Mouse (Mus musculus) urinary bladder, postnatal 10 days (tissue): ENCODE data around the gene Fam120b.

Source experiments
- DNase-seq: peaks from one replicate; pipeline ENCODE4 v3.0.0; 2022; ENCODE audit warnings: low spot score

Fam120b gene

DNA sequence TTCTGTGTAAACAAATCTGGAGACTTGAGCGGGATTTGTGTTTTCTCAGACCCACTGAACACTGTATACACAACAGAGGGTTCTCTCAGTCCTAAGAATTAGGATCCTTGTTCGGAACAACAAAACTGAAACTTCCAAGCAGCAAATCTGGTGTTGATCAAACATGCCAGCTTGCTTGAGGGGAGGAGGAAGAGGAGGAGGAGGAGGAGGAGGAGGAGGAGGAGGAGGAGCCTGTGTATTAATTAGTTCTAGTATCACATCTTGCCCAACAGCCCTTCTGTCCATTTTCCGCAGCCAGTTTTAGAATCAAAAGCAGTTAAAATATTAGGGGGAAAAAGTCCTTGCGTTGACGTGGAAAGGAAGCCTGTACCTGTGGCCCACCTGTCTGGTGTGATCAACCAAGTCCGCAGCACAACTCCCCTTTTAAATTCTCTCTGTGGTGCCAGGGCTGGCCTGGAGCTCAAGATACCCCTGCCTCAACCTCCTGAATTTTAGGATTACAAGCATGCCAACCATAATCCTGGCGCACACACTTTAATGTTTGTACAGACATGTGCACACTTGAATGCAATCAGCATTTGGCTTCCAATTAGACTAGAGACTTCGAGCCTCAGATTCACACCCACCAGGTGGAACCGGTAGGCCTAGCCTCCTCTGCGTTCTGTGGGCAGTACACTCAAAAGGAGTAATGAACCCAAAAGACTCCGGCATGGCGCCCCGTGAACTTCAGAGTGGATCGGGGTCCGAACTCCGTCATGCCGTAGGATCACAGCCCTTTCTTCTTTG, 16.1 kb upstream of the Fam120b start:
- no peak for DNase-seq

DNA sequence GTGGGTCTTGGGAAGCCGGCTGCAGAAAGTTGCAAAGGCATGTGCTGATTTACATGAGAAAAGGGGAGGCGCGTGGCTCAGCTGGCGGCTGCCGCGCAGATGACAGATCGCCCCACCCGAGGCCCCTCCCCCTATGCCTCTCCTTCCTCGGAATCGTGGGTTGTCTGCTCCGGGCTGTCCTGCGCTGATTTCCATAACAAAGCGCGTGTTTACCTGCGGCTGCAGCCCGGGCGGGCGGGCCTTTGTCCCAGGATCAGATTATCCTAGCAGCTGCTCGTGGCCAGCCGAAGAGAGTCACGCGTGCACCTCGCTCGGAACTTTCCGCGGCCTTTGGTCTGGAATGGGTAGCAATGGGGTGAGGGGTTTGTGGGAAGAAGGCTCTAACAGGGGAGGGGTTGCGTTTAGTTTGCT, 15.4 kb upstream of the Fam120b start:
- no peak for DNase-seq

DNA sequence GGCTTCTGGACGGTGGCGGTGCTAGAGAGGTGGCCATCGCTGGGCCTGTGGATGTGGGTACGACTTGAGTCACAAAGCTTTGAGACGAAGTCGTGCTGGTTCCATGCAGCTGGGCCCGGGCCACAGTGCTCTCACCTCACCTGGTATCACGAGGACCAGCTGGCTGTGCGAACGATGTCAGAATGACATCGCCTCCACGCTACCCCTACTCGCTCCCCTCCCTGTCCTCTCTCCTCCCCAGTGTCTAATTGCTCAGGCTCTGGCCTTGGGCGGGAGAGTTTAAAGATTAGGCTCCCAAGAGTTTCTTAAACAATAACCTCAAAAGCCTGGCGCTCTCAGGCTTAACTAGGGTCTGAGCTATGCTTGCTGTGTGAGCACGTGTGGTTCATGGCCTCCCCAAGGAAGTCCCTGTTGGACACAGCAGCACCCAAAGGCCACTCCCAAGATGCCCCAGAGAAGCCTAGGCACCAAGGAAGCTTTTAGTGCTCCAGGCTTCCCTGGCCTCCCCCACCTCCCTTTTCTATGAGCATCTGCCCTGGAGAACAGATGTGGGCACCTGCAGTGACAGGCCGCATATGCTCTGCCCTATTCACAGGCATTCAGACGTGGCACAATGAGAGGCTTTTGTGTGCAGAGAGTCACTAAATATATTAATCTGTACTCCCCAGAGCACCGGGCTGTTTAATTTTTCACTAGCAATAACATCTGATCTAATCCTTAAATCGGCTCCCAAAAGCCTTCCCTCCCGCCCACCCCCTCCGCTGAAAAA, 14.7 kb upstream of the Fam120b start:
- DNase-seq = no peak

DNA sequence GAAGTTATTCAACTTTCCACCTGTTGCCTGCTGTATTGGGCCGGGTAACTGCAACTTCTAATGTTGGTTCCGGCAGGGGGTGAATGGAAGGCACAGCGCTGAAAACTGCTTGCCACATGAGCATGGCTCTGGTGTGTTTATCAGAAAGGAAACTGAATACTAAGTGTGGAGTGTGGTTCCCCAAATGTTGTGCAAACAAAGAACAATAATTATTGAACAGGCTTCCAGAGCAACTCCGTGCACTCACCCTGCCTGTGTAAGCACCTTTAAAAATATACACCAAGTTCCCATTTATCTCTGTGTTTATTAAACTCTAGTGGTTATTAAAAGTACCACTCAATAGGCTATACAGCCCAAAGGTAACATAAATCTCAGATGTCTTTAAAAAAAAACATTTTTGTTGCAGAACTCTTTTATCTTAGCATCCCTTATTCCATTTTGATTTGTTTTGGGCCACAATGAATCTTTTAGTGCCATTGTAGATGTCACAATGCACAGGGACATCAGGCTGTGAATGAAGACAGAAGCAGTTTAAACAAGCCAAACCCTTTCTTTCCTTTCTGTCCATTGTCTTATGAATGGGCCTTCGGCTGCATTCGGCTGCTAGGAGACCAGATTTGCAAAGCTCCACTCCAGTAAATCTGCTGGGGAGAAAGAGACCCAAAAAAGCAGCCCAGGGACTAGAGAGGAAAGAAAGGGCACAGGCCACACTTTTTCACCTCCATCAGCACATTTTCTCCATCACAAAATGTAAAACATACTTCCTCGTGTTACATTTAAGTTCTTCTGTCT, 13.9 kb upstream of the Fam120b start:
- no peak for DNase-seq

DNA sequence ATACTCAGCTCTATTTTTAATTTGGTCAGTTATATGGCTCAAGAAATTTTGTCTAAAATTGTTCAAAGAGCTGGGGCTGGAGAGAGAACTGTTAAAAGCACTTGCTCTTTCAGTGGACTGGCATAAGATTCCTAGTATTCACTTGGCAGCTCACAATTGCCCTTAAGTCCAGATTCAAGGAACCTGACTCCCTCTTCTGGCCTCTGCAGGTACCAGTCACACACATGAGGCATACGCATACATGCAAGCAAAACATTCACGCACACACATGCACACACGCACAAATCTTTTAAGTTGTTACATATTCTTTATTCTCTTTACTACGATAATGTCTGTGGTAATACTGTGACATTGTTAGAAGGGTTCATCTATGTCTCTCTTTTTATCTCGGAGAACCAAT, 12.6 kb upstream of the Fam120b start:
- DNase-seq = no peak

DNA sequence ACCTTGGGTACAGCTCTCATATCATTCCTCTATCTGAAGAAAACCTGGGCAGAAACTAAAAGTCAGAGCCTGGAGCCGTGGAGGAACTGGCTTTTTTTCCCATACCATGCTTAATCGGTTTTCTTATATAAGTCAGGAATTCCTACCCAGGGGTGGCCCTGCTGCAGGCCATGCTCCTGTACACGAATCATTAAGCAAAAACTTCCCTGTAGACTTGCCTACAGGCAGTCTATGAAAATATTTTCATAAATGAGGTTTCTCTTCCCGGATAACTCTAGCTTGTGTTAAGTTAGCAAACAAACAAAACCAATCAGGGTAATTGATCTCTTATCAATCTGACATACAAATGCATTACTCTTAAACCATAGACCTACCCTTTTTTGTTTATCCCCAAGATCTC, 7.1 kb upstream of the Fam120b start:
- no peak for DNase-seq

DNA sequence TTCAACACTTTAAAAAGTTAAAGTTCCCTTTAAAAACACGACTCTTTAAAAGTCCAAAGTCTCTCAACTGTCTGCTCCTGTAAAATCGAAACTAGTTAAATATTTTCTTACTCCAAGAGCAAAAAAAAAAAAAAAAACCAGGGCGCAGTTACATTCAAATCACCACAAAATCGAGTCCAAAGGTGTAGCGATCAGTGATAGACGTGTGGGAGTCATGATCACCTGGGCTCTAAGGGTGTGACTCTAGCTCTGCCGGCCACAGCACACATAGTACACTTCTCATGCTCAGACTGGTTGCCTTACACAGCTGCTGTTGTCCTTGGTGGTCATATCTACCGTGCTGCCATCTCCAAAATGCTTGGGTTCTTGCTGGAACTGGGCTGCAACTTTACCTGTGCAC, 6.6 kb upstream of the Fam120b start:
- DNase-seq = no peak

DNA sequence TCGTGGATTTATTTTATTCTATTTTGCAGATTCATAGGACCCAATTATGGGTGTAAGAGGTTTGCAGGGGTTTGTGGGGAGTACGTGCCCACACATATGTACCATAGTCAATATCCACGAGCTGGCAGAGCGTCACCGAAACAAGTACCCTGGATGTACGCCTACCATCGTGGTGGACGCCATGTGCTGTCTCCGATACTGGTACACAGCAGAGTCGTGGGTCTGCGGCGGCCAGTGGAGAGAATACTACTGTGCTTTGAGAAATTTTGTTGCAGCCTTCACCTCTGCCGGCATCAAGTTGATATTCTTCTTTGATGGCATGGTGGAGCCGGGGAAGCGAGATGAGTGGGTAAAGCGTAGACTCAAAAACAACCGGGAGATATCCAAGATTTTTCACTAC, 5.7 kb downstream of the Fam120b start:
- DNase-seq = no peak

DNA sequence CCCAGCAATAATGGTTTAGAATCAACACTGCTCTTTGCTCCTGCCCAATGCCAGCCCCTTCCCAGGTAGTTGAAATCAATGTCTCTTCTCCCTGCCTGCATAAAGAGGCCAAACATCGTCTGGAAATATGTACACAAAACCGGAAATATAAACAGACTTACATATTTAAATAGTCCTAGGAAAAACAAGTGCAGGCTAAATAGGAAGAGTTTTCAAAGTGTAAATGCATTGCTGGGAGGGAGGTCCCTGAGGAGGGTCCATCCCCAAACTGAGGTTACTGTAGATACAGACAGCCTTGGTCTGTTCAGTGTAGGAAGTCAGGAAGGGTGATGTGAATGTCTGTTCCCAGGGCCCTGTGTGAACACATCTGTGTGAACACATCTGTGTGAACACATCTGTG, 10.6 kb downstream of the Fam120b start:
- no peak for DNase-seq

DNA sequence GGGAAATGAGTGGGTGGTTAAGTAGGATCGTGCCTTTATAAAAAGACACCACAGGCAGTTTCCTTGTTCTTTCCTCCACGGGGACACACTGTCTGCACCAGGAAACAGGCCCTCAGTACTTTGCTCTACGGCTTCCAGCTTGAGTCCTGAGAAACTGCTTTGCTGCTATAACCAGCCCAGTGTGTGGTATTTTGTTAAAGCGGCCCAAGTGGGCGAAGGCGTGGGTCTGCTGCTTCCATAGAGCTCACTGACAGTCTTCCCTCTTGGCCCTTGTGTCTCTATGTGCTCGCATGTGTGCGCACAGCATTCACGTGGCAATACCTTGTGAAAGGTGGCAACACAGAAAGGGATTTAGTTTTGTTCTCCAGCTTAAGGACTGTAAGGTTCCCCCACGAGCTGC, 13.3 kb downstream of the Fam120b start:
- no peak for DNase-seq

DNA sequence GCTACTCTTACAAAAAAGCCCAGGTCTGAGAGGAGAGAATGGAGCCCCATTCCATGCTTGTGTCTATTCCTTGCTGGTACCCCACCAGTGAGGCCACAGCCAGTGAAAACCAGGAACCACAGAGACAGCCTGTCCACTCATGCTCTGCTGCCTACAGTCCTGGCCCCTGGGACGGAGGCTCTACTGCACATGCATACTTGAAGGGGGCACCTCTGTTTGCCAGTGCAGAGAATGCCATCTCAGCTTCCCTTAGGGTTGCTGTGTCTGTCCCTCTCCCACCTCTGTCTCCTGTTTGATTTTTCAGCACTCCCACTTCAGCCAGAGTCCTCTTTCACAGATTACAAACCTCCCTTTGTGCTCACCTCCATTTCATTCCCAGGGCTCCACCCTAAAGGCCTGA, 14.9 kb downstream of the Fam120b start:
- DNase-seq = no peak

DNA sequence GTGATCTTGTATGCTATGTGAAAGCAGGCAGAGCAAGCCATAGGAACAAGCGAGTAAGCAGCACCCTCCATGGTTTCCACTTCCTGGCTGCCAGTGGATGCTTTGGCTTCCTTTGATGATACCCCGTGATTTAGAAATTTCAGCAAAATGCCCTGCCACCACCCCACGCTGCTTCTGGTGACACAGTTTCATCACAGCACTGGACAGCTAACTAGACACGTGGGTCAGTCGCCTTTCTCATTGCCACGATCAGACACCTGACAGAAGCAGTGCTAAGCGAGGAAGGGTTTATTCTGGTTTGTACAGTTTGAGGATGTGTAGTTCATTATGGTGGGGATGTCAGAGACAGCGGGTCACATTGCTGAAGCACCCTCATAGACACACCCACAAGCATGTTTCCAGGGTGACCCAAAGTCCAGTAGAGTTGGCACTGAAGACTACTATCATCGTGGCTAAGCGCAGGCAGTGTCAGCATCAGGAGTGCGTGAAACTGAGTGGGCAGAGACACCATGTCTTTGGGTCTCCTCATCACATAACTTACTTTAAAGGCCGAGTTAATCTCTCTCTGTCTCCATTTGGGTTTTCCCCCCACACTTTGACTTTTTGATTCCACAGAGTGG, 20.7 kb downstream of the Fam120b start:
- no peak for DNase-seq

DNA sequence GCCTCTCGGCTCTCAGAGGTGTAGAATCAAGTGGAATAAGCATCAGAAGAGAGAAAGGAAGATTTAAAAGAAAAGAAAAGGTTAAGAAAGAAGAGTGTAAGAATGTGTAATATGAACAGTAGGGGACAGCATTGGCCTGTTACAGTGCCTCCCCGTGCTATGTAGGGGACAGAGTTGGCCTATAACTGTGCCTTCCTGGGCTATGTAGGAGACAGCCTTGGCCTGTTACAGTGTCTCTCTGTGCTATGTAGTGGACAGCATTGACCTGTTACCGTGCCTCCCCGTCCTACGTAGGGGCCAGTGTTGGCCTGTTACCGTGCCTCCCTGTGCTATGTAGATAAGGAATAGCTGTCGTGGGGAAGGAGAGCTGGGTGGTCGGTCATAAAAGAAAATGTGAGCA, 23.5 kb downstream of the Fam120b start:
- no peak for DNase-seq

DNA sequence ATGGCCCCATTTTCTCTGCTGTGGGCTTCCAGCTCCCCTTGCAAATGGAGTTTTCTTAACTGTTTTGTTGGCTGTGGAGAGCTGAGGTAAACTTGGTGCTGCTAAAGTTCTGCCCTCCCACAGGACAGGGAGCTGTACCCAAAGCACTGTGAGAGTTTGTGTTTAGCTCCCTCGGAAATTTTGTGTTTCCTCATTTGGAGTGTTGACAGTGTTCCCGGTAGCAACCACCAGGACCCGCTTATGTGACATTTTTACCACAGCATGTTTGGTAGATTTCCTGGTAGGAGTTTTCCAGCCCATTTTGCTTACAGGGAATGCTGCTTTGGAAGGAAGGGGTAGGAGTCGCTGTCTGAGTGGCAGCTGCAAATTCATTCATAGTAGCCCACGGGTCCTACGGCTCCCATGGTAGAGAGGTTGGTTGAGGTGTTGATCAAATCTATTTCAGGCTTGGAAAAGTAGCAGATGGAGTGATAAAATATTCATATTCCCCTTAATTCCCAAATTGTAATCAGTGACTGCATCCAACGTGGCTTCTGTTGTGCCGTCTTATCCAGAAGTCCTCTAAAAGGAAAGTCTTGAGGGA, 24.1 kb downstream of the Fam120b start:
- DNase-seq = no peak

DNA sequence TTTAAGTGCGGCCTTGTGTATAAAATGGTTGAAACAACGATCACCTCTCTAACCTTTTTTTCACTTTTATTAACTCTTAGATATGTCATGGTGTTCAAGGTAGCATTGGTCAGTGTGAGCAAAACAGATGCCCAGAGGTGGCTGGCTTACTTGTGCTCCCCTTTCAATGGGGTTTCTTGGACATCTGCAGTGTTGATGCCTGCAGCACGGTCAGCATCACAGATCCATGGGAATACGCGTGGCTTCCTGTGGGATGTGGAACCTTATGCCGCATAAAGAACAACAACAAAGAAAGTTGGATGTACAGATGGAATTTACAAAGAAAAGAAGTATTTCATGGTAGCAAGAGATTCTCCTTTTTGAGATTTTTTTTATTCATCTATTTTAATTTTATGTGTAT, 25.4 kb downstream of the Fam120b start:
- no peak for DNase-seq

DNA sequence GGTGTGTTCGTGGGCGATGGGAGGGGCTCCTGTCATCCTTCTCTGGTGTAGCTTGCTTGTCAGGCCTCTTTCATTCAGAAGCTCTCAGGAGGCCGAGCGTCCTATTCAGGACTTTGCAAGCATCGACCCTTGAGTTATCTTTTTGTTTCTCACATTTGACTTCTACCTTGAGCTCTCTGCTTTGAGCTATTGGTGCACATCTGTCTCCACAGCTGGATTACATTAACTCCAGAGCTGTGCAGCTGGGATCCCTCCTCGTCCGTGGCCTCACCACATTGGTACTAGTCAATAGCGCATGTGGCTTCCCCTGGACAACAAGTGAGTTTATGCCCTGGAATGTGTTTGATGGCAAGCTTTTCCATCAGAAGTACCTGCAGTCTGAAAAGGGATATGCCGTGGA, 26.7 kb downstream of the Fam120b start:
- DNase-seq = no peak

DNA sequence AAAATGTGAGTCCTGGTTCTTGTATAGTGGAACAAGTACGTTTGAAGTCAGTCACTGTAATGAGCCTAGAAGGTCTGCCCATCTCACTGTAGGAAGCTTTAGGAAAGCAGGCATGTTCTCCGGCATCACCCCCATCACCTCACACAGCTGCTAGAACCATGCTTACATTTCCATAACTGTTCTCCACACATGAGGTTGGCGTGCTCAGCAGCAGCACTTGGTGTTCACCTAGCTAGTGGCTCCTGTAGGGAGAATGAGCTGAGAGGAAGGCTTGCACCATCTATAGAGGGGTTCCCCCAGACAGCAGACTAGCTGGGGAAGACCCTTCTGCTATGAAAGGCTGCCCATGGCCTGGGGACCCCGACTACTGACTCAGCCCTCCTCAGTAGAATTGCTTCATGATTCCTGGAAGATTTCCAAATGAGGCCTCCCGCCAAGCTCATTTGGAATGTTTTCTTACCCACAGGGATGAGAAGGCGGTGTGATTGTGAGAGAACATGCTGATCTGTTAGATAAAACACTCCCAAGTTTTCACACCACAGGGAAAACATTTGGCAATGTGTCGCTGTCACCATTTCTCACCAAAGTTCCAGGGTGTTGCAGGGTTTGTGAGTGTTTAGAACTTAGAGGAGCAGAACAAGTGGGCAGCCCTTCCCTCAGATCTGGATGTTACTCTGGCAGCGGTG, 27.2 kb downstream of the Fam120b start:
- DNase-seq = no peak

DNA sequence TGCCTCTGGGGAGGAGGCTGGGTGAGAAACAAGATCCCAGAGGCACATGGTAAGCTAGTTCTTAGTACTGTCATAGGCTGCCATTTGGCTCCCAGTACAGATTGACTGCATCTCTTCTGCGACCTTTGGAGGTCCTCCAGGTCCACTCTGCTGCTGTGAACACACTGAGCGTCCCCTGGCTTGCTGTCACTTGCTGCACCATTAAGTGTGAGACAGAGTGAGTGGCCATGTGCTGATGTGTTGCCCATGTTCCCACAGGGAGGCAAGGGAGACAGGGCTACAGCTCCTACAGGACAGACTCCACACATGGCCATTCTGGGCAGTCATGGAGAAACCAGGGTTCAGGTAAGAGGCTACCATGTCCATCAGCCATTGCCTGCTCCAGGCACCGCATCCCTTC, 29.9 kb downstream of the Fam120b start:
- DNase-seq = no peak

DNA sequence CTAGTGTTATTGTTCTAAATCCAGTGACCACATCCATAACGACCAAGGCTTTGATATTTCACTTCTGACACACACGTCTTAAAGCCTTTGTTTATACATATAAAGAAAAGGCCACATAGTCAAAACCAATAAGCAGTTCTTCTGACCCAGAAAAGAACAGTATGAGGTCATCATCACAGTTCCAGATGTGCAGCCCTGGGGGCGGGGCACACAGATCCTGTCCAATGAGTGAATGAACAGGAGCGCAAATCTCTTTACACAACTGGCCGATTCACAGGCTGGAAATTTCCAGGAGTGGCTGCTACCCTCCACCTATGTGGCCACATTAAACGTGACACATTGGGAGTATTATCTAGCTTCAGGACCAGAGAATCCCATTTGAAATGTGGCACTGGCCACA, 33.4 kb downstream of the Fam120b start:
- no peak for DNase-seq

DNA sequence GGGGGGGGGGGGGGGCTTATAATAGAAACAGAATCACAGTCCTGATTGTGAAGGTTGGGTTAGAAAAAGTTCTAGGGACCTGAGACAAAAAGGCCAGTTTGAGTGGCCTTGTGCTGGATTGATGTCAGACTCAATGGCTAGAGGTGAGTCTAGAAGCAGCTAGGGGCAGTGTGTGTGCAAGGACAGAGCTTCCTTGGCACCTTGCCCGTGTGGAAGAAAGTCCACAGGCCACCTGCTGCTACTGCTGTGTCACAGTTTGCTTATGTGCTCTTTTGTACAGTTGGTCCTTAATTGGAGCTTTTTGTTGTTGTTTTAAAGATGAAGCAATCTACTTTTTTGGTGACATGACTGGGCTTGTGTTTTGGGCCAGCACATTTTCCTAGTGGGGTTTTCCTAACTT, 33.9 kb downstream of the Fam120b start:
- DNase-seq = no peak

DNA sequence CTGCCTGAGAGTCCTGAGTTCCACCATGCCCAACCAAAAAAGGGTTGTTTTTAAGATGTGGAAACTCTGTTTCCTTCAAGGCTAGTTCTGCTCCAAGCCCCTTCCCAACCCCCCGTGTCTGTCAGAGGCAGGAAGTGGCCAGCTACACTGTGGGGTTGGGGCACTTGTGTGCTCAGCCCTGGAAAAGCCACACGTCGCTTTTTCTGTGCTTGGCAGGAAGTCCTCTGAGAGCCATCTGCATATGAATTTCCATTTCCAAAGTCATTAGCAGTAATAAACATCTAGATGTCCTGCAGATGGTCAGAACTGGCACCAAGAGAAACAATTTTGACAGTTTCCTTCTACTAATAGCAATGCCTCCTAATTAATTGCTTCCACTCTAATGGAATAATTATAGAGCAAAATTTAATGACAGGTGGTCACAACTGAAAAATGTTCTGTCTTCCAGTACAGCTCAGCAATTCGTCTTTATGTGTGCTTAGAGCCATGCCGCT, 35.1 kb downstream of the Fam120b start:
- no peak for DNase-seq
